Mouse (Mus musculus): ENCODE data around the gene Emg1.
A peak's percentile ranks its signal among the peaks of the same experiment; 100 is the strongest.
"Not testable (repeated sequence)": the region's sequence is repeated elsewhere in the genome, so short reads cannot be mapped to it uniquely, and the experiment has no call there.

Emg1 gene

GRCm38 (mm10) chr6:124683591-124684417 lies 28.2 kb downstream of the Emg1 start:
- no peak for DNase-seq (ENCODE audit: low read depth, low spot score)

- not testable (repeated sequence) for DNase-seq (ENCODE audit: low read depth, low spot score)
Observed at GRCm38 (mm10) chr6:124682291-124682690, 29.7 kb downstream of the Emg1 start.

GRCm38 (mm10) chr6:124679486-124679885 lies 32.5 kb downstream of the Emg1 start:
- no peak for DNase-seq (ENCODE audit: low read depth, low spot score)

- no peak for DNase-seq (ENCODE audit: low read depth, low spot score)
Observed at GRCm38 (mm10) chr6:124678769-124679168, 33.2 kb downstream of the Emg1 start.

GRCm38 (mm10) chr6:124676171-124676570 lies 35.8 kb downstream of the Emg1 start:
- no peak for DNase-seq (ENCODE audit: low read depth, low spot score)

GRCm38 (mm10) chr6:124674591-124674990 lies 37.4 kb downstream of the Emg1 start:
- no peak for DNase-seq (ENCODE audit: low read depth, low spot score)

- no peak for DNase-seq (ENCODE audit: low read depth, low spot score)
Observed at GRCm38 (mm10) chr6:124673619-124674018, 38.4 kb downstream of the Emg1 start.

- DNase-seq (ENCODE audit: low read depth, low spot score) = no peak
Observed at GRCm38 (mm10) chr6:124672100-124672499, 39.9 kb downstream of the Emg1 start.

- no peak for DNase-seq (ENCODE audit: low read depth, low spot score)
Observed at GRCm38 (mm10) chr6:124670281-124670900, 41.6 kb downstream of the Emg1 start.

- no peak for DNase-seq (ENCODE audit: low read depth, low spot score)
Observed at GRCm38 (mm10) chr6:124669234-124669859, 42.6 kb downstream of the Emg1 start.

- no peak for DNase-seq (ENCODE audit: low read depth, low spot score)
Observed at GRCm38 (mm10) chr6:124665011-124665410, 47.0 kb downstream of the Emg1 start.

- no peak for DNase-seq (ENCODE audit: low read depth, low spot score)
Observed at GRCm38 (mm10) chr6:124664256-124664655, 47.7 kb downstream of the Emg1 start.

- no peak for DNase-seq (ENCODE audit: low read depth, low spot score)
Observed at GRCm38 (mm10) chr6:124663424-124663795, 48.6 kb downstream of the Emg1 start.

- peak; percentile 94 for DNase-seq (ENCODE audit: low read depth, low spot score)
Observed at GRCm38 (mm10) chr6:124662477-124663423, 49.2 kb downstream of the Emg1 start, which contains the start of gene Lpcat3. TSS of gene Lpcat3 (plus strand) at chr6:124663027.

- no peak for DNase-seq (ENCODE audit: low read depth, low spot score)
Observed at GRCm38 (mm10) chr6:124661995-124662394, 50.0 kb downstream of the Emg1 start.

GRCm38 (mm10) chr6:124661156-124661806 lies 50.7 kb downstream of the Emg1 start:
- no peak for DNase-seq (ENCODE audit: low read depth, low spot score)

GRCm38 (mm10) chr6:124658067-124658466 lies 53.9 kb downstream of the Emg1 start:
- DNase-seq (ENCODE audit: low read depth, low spot score) = no peak

GRCm38 (mm10) chr6:124655893-124656292 lies 56.1 kb downstream of the Emg1 start:
- DNase-seq (ENCODE audit: low read depth, low spot score) = no peak
